In the genomic region with DNA sequence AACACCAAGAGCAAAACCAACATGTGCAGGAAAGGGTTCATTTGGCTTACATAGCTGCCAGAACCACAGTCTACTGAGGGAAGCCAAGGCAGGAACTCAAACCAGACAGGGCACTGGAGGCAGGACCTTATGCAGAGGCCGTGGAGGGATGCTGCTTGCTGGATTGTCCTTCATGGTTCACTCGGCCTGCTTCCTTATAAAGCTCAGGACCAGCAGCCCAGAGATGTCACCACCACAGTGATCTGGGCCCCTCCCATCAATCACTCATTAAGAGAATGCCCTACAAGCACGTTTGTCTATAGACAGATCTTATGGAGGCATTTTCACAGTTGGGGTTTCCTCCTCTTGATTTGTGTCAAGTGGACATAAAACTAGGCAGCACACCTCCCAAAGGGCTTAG, we compare ENCODE assay signal across 19 mouse cellular contexts.
"Had no signal": no experiment of that assay in that cellular context is flagged by ENCODE, and none has a peak within 500 bp of the region (broad histone marks: within the 10 kb centered on the region; RNA-seq: fewer than 3 reads in every experiment).

No protein-coding gene starts in this region.

- H3K36me3 ChIP-seq: heart, embryonic 13.5 days; heart, embryonic 15.5 days; hindbrain, embryonic 10.5 days; hindbrain, embryonic 12.5 days; intestine, embryonic 15.5 days; limb, embryonic 10.5 days; limb, embryonic 12.5 days; liver, embryonic 12.5 days had no signal

- H3K27me3 ChIP-seq: heart, embryonic 13.5 days; heart, embryonic 15.5 days; hindbrain, embryonic 12.5 days; intestine, embryonic 15.5 days; limb, embryonic 12.5 days; liver, embryonic 12.5 days had no signal

- ATAC-seq: forebrain, embryonic 16.5 days; inflammation-experienced regulatory T-cells, adult 6 months; intestine, postnatal 0 days had no signal

- H3K4me2 ChIP-seq: heart, embryonic 11.5 days; heart, embryonic 13.5 days; heart, embryonic 15.5 days; hindbrain, embryonic 12.5 days; hindbrain, embryonic 14.5 days; intestine, embryonic 15.5 days; limb, embryonic 12.5 days had no signal

- H3K4me1 ChIP-seq: heart, embryonic 13.5 days; heart, embryonic 15.5 days; hindbrain, embryonic 12.5 days; intestine, embryonic 15.5 days; limb, embryonic 10.5 days; limb, embryonic 12.5 days; liver, embryonic 12.5 days had no signal

- H3K27ac ChIP-seq: gastrocnemius, adult 2 months; heart, adult 2 months; heart, embryonic 13.5 days; heart, embryonic 15.5 days; hindbrain, embryonic 10.5 days; hindbrain, embryonic 12.5 days; hindbrain, embryonic 14.5 days; intestine, embryonic 15.5 days; layer of hippocampus, adult 2 months; left cerebral cortex, adult 2 months; limb, embryonic 10.5 days; limb, embryonic 12.5 days; liver, embryonic 12.5 days; liver, embryonic 14.5 days had no signal

- H3K9ac ChIP-seq: heart, embryonic 13.5 days; heart, embryonic 15.5 days; hindbrain, embryonic 12.5 days; hindbrain, embryonic 14.5 days; intestine, embryonic 15.5 days; limb, embryonic 12.5 days; liver, embryonic 12.5 days; liver, embryonic 14.5 days had no signal

- H3K9me3 ChIP-seq: heart, embryonic 13.5 days; heart, embryonic 15.5 days; hindbrain, embryonic 10.5 days; hindbrain, embryonic 12.5 days; intestine, embryonic 15.5 days; limb, embryonic 10.5 days; limb, embryonic 12.5 days; liver, embryonic 12.5 days had no signal

- H3K4me3 ChIP-seq: heart, adult 2 months; heart, embryonic 13.5 days; heart, embryonic 15.5 days; hindbrain, embryonic 10.5 days; hindbrain, embryonic 12.5 days; intestine, embryonic 15.5 days; layer of hippocampus, adult 2 months; left cerebral cortex, adult 2 months; limb, embryonic 10.5 days; limb, embryonic 12.5 days; liver, embryonic 12.5 days had no signal

- DNase-seq: liver had no signal
